Mouse (Mus musculus) forebrain, postnatal 0 days (tissue): ENCODE measurements around the gene Zbtb4. TPM values are rescaled to one million over a fixed set of nuclear protein-coding genes. Genes with fewer than 3 reads are reported as not detected.

ENCODE experiments used
- ATAC-seq: fragments of 200-750 bp; cut with Nextera tagmentation; 2 replicates; pipeline ENCODE4 v1.8.0; 2017; ENCODE audit warnings: mild to moderate bottlenecking, moderate library complexity
- DNase-seq: peaks from one replicate; pipeline ENCODE4 v3.0.0-alpha.2; 2015
- H3K27ac ChIP-seq: fragments of 300-500 bp; sonication (generic); 2 replicates; pipeline ENCODE4 v1.5.1; 2014; ENCODE audit warnings: low read depth, mild to moderate bottlenecking, antibody characterized with exemption, low read length, moderate library complexity, mixed read lengths
- H3K27me3 ChIP-seq: fragments of 300-500 bp; sonication (generic); 2 replicates; pipeline ENCODE4 v1.6.1; 2014; ENCODE audit warnings: mild to moderate bottlenecking, low read length, mixed read lengths; ENCODE audit not compliant: insufficient read depth
- H3K36me3 ChIP-seq: fragments of 300-500 bp; sonication (generic); 2 replicates; pipeline ENCODE4 v1.6.1; 2014; ENCODE audit warnings: mild to moderate bottlenecking, moderate library complexity; ENCODE audit not compliant: insufficient read depth
- H3K4me1 ChIP-seq: fragments of 300-500 bp; sonication (generic); 2 replicates; pipeline ENCODE4 v1.6.1; 2014; ENCODE audit warnings: antibody characterized with exemption; ENCODE audit not compliant: insufficient read depth
- H3K4me2 ChIP-seq: fragments of 300-500 bp; sonication (generic); 2 replicates; pipeline ENCODE4 v1.6.1; 2014; ENCODE audit warnings: low read depth, mild to moderate bottlenecking, moderate library complexity
- H3K4me3 ChIP-seq: fragments of 300-500 bp; sonication (generic); 2 replicates; pipeline ENCODE4 v1.5.1; 2014; ENCODE audit warnings: low read depth, low read length, mixed read lengths
- H3K9ac ChIP-seq: fragments of 300-500 bp; sonication (generic); 2 replicates; pipeline ENCODE4 v1.6.1; 2014; ENCODE audit warnings: mild to moderate bottlenecking
- H3K9me3 ChIP-seq: fragments of 300-500 bp; sonication (generic); 2 replicates; pipeline ENCODE4 v1.6.1; 2016; ENCODE audit warnings: low read length
- CTCF ChIP-seq: sonication (generic); IDR thresholded peaks from 2 replicates; pipeline ENCODE4 v1.5.1; 2016; ENCODE audit warnings: antibody characterized with exemption, control low read depth, low read depth
- WGBS: fragments of 180-500 bp; shearing (Covaris S2); extraction: QIAGEN DNeasy Blood & Tissue Kit; methylation state at CpG from one replicate; pipeline ENCODE4 v1.1.7; 2014; 5-methylcytosine and 5-hydroxymethylcytosine counted together
- polyA plus RNA-seq: library from polyadenylated mRNA; unstranded; fragments of >200 nt; fragmentation: Nextera tagmentation; extraction: Ambion mirVana; gene quantifications from 2 replicates; pipeline ENCODE4 v1.2.1, GENCODE M21; 2015
- total RNA-seq: library from RNA; depleted of rRNA; stranded (reverse); fragments of >200 nt; gene quantifications from 2 replicates; pipeline ENCODE4 v1.2.3, GENCODE M21; 2014

Zbtb4 gene
- total and polyA plus RNA-seq, 2 experiments from 2014 or later = 2.7 to 20.3 TPM

DNA sequence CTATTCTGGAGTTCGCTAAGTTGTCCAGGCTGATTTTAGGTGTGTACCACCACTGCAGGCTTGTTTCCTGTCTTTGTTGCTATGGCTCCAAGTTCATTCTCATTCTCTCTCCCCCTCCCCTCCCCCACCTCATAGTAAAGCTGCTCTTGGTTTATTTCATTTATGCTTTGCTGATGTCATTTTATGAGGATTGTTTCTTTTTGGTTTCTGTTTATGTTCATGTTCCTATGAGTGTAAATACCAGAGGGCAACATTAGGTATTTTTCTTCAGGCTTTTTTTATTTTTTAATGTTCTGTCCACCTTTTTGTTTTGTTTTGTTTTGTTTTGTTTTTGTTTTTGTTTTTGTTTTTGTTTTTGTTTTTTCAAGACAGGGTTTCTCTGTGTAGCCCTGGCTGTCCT lies 3.8 kb upstream of the Zbtb4 start, which contains the start of gene Slc35g3:
Gene Slc35g3, minus strand, starts transcription at position 101 of the 400 bp plus-strand sequence.
- H3K4me1 ChIP-seq = peaks cover 14% of the 10 kb centered on the region
- no peak within 1 kb of the TSS for H3K4me2 ChIP-seq
- H3K27ac ChIP-seq = no peak within 1 kb of the TSS
- H3K4me3 ChIP-seq = no peak within 1 kb of the TSS
- WGBS = 79% methylated on average over 1 of the region's 1 CpGs
- DNase-seq (no peak), ATAC-seq (no peak)
- no peaks in the 10 kb centered on the region for H3K36me3 ChIP-seq
- TF ChIP-seq CTCF = no peak
- H3K27me3 ChIP-seq = no peaks in the 10 kb centered on the region
- no peak within 1 kb of the TSS for H3K9ac ChIP-seq
- no peaks in the 10 kb centered on the region for H3K9me3 ChIP-seq

DNA sequence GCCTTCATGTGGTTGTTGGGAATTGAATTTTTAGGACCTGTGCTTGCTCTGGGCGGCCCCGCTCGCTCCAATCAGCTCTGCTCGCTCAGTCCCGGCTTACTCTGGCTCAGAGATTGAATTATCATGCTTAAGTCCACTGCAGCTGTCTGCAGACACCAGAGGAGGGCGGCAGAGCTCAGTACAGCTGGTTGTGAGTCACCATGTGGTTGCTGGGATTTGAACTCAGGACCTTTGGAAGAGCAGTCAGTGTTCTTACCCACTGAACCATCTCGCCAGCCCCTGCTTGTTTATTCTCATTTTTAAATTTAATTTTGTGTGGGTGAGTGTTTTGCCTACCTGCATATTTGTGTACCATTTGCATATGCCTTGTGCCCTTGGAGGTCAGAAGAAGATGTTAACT lies 2.2 kb upstream of the Zbtb4 start:
- TF ChIP-seq CTCF = peak; percentile 39

DNA sequence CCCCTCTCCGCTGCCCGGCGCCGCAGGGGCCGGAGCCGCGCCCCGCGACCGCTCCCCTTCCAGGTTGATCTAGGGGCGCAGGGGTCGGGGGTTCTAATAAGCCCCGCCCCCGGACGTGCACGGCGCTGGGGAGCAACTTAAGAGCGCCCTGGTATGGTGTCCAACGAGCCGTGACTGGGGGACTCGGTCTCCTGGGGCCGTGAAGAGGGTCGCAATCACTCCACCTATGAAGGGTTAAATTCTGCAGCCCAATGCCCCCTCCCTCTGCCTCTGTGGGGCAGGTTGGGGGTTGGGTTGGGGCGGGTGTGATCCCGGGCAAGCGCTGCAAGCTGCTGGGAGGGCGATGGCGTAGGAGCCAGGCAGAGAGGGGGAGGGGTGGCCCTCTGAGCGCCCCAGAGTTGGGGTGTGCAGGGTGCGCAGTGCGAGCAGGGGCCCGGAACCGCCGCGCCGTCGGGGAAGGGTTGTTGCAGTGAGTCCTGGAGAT lies 456 bp downstream of the Zbtb4 start:
- H3K36me3 ChIP-seq = no peaks in the 10 kb centered on the region
- H3K9ac ChIP-seq = peak overlapping the region; percentile 99
- WGBS = 3% methylated on average over 26 of the region's 37 CpGs
- H3K4me3 ChIP-seq = peak overlapping the region; percentile 90
- no peaks in the 10 kb centered on the region for H3K27me3 ChIP-seq
- peak; percentile 72 for DNase-seq
- peak overlapping the region; percentile 89 for H3K27ac ChIP-seq
- peaks cover 5% of the 10 kb centered on the region; the same call in 1 of the 2 replicates for H3K4me1 ChIP-seq
- H3K9me3 ChIP-seq = no peaks in the 10 kb centered on the region
- peak overlapping the region; percentile 72 for H3K4me2 ChIP-seq
- peak; percentile 89 for ATAC-seq
- peak; percentile 13; the same call in 1 of the 2 replicates for TF ChIP-seq CTCF

More for the DNA sequence above, 2.2 kb upstream of the Zbtb4 start:
- H3K4me2 ChIP-seq = no peak overlapping the region
- DNase-seq = no peak
- ATAC-seq = no peak
- no peaks in the 10 kb centered on the region for H3K27me3 ChIP-seq
- no peaks in the 10 kb centered on the region for H3K36me3 ChIP-seq
- H3K27ac ChIP-seq = no peak overlapping the region
- no peaks in the 10 kb centered on the region for H3K9me3 ChIP-seq
- no peak overlapping the region for H3K4me3 ChIP-seq
- WGBS = 68% methylated on average over 7 of the region's 7 CpGs
- peaks cover 14% of the 10 kb centered on the region for H3K4me1 ChIP-seq
- no peak overlapping the region for H3K9ac ChIP-seq

DNA sequence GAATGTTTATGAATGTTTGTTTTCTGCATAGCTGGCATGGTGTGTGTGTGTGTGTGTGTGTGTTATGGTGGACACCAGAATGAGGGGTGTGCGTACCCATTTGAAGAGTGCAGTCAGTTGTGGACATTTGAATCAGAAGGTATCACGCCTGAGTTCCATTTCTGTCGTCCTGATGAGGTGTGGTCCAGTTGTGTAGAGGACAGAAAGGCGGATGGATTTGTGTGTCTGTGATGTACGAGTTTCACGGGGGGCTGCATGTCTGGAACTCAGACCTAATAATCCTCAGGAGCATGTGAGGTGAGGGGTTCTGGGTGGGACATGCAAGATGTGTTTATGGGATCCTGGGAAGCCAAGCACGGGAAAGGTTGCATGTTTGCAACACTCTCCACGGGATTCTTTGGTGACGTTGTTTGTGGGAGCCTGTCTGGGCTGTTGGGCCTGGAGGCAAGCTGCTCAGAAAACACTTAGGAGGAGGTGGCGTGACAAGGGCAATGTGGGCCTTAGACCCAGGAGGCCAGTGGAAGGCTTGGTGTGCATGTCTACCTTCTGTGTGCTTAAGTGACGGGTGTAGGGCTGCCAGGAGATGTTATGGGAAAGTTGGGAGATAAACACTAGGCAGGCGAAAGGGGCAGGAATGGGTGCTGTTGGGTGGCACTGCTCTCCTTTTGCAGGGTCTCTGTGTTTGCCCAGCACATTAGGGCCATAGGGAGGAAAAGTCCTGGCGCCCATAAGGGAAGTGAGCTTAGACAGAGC lies 1.3 kb downstream of the Zbtb4 start:
- Histone ChIP-seq H3K27me3 (no peaks in the 10 kb centered on the region), H3K4me2 (peak overlapping the region; percentile 72), H3K36me3 (no peaks in the 10 kb centered on the region), H3K9me3 (no peaks in the 10 kb centered on the region), H3K27ac (peak overlapping the region; percentile 29; the same call in 1 of the 2 replicates), H3K9ac (peak overlapping the region; percentile 99), H3K4me1 (peaks cover 5% of the 10 kb centered on the region; the same call in 1 of the 2 replicates), H3K4me3 (peak overlapping the region; percentile 90)
- 63% methylated on average over 13 of the region's 13 CpGs for WGBS
- TF ChIP-seq CTCF = no peak
- no peak for DNase-seq
- ATAC-seq = no peak

DNA sequence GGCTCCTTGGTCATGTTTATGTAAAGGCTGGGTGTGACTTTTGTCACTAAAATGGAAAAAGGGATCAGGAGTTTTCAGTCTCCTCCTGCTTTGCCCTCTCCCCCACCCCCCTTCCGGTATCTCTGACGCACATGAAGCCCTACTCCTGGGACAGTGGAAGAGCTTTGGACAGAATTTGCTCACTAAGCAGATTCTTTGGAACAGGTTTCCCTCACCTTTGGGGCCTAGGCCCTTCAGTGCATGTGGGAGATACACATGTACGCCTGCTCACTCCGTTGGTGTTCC lies 1.9 kb downstream of the Zbtb4 start:
- H3K4me2 ChIP-seq = peak overlapping the region; percentile 72; the same call in 1 of the 2 replicates
- ATAC-seq = no peak
- 74% methylated on average over 4 of the region's 4 CpGs for WGBS
- H3K9me3 ChIP-seq = no peaks in the 10 kb centered on the region
- H3K4me1 ChIP-seq = peaks cover 5% of the 10 kb centered on the region; the same call in 1 of the 2 replicates
- H3K36me3 ChIP-seq = no peaks in the 10 kb centered on the region
- H3K27ac ChIP-seq = no peak overlapping the region
- H3K9ac ChIP-seq = no peak overlapping the region
- no peak for TF ChIP-seq CTCF
- no peak for DNase-seq
- H3K4me3 ChIP-seq = no peak overlapping the region
- H3K27me3 ChIP-seq = no peaks in the 10 kb centered on the region

DNA sequence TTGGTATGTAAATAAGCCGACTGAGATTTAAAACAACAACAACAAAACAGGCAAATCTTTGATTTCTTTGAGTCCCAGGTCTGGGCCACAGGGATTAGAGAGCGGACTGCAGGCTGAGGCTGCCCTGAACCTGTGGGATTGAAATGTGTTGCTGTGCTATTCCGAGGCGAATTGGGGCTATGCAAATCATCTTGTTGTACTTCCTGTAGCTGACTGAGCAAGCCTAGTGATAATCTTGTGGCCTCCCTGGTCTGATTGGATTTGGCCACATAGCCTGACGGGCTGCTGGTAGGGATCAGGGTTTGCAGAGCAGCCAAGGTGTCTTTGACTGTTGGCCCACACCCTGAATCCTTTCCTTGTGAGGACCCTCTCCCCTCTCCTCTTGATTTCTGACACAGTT lies 9.2 kb downstream of the Zbtb4 start:
- H3K4me1 ChIP-seq = no peaks in the 10 kb centered on the region
- no peaks in the 10 kb centered on the region for H3K9me3 ChIP-seq
- H3K4me2 ChIP-seq = no peak overlapping the region
- no peak overlapping the region for H3K9ac ChIP-seq
- no peak for TF ChIP-seq CTCF
- no peak for ATAC-seq
- H3K27ac ChIP-seq = no peak overlapping the region
- H3K36me3 ChIP-seq = peaks cover 15% of the 10 kb centered on the region; the same call in 1 of the 2 replicates
- no peaks in the 10 kb centered on the region for H3K27me3 ChIP-seq
- 57% methylated on average over 5 of the region's 5 CpGs for WGBS
- no peak overlapping the region for H3K4me3 ChIP-seq
- no peak for DNase-seq

DNA sequence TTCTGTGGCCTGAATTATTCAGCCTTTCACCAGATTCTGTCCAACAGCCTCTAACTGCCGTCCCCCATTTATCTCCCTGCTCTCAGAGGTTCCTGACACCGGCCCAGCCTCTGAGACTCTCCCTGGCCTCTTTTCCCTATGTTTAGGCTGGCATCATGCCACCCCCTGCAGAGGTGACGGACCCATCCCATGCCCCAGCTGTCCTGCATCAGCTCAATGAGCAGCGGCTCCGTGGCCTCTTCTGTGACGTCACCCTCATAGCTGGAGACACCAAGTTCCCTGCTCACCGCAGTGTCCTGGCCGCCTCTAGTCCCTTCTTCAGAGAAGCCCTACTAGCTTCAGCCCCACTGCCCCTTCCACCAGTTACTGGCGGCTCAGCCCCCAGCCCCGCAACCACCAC lies 10.0 kb downstream of the Zbtb4 start:
- Histone ChIP-seq H3K4me1 (no peaks in the 10 kb centered on the region), H3K9ac (no peak overlapping the region), H3K27ac (no peak overlapping the region), H3K27me3 (no peaks in the 10 kb centered on the region), H3K36me3 (peaks cover 15% of the 10 kb centered on the region; the same call in 1 of the 2 replicates), H3K9me3 (no peaks in the 10 kb centered on the region), H3K4me2 (no peak overlapping the region), H3K4me3 (no peak overlapping the region)
- no peak for TF ChIP-seq CTCF
- 71% methylated on average over 10 of the region's 10 CpGs for WGBS
- DNase-seq (no peak), ATAC-seq (no peak)
